Mouse (Mus musculus) cerebellum, adult 9-11 months (tissue): Measurements from ENCODE around the gene Klhl22.

ENCODE experiments used
- DNase-seq: peaks from one replicate; pipeline ENCODE4 v3.0.0; 2022

Klhl22 gene

DNA sequence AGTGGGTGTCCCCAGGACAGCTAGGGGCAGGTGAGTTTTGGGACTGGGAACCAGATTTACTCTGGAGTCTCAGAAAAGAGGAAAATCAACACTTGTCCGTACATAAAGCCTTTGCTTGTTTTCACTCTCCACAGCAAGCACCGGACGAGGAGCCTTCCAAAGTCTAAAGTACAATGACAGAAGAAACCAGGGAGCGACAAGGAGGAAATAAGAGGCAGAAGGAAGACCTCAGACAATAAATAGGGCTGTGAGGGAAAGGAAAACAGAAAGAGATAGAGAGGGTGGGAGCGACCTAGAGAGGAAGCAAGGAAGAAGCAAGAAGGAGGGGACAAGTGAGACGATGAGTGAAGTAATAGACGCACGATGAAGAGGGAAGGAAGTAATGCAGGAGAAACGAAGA, 516 bp upstream of the Klhl22 start:
- no peak for DNase-seq

DNA sequence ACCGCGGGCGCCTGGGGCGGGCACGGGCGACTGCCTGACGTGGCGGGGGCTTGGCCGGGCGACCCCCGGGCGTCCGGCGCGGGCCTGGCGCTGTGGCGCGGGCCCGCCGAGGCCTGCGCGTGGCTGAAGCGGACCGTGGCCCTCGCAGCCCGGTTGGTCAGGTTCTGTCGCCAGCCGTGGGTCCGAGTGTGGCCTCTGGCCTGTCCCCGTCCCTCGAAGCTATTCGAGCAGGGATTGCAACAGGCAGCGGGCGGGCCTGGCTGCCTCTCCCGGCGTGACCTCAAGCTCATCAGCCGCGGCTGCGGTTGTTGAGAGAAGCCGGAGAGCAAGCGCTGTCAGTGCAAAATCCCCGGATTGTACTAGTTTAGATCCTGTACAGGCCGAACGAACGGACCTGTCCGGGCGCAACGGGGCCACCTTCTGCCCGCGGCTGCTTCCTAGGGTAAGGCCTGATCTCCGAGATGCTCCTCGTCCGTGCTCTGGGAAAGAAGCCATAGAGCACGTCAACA, 449 bp downstream of the Klhl22 start:
- peak; percentile 72 for DNase-seq

DNA sequence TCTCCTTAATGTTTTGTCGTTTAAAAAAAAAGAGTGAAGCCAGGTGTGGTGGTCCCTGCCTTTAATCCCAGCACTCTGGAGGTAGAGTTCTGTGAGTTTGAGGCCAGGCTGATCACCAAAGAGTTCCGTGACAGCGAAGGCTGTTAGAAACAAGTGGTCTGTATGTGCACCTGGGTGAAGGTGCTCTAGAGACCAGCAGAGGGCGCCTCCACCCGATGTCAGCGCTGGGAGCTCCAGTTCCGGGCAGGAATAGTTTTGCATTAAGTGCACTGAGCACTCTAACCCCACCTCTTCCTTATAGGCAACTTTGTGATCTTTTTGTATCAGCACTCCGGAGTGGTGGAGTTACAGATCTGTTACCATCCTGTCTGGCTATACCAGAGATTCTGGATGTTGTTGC, 1.2 kb downstream of the Klhl22 start:
- DNase-seq: peak; percentile 48

DNA sequence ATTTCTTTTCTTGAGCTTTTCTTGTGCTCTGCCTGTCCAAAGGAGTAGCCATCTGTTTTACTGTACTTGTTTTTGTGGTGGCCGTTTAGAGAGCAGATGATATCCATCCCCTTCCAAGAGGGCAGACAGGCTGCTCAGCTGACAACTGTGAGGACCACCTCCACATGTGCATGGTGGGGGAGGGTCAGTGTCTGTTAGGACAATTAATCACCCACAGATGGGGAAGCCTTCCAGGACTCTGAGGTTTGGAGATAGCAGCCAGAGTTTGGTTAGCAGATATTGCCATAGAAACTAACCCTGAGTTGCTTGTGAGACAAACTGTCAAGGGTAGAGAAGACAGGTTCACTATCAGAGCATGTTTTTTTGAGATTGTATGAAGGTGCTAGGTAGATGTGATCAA, 1.7 kb downstream of the Klhl22 start:
- peak; percentile 23 for DNase-seq

GRCm38 (mm10) chr16:17764108-17764511, 4.7 kb downstream of the Klhl22 start:
- DNase-seq: no peak

DNA sequence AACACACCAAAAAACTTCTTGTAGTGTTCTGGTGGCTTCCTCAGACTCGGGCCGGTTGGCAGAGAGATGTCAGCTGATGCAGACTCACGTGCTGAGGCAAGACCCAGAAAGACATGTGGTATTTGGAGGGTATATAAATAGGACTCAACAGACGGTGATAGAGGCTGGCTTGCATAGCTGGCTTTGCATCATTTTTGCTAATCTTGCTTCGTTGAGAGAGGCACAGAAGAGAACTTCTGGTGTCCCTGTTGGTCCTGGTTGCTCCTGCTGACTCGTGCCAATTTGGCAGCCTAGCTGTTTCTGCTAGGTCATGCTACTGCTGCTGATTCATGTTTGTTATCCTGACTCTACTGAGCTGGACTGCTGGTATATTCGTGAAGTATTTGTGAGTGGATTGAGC, 9.4 kb downstream of the Klhl22 start:
- DNase-seq: peak; percentile 83

- no peak for DNase-seq
Measured at GRCm38 (mm10) chr16:17771117-17771865, 11.9 kb downstream of the Klhl22 start.

GRCm38 (mm10) chr16:17776828-17777227, 17.4 kb downstream of the Klhl22 start:
- DNase-seq: no peak

DNA sequence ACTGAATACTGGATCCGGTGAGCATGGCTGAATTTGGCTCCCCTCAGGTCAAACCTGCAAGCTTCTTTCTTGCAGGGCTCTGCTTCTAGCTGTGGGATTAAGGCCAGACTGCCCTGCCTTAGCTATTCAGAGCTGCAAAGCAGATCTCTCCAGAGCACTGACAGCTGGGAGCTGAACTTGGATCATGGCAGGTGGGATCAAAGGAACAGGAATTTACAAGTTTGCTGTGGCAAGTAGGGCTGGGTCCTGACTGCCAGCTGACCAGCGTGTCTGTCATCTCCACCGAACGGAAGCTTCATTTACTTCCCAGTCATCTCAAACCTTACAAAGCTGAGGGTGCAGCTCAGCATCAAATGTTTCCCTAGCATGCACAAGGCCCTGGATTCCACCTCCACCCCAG, 18.8 kb downstream of the Klhl22 start:
- no peak for DNase-seq

- no peak for DNase-seq
Measured at GRCm38 (mm10) chr16:17779692-17780091, 20.3 kb downstream of the Klhl22 start.

DNA sequence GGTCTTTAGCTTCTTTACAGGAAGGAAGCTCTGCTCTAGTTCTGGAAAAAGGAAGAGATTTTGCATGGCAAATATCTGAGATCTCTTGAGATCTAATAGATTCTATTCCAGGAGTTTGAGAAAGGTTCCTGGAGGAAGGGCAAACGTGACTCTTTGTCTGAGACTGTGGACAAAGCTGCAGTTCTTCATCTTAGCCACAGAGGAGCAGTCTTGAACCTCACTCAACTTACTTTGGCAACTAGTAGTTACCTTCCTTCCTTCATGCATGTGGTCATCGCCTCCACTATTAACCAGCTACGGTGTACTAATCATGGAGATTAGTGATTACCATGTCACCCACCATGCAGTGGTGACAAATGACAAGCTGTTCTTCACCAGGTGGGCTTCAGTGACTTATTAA, 25.9 kb downstream of the Klhl22 start:
- DNase-seq: no peak

DNA sequence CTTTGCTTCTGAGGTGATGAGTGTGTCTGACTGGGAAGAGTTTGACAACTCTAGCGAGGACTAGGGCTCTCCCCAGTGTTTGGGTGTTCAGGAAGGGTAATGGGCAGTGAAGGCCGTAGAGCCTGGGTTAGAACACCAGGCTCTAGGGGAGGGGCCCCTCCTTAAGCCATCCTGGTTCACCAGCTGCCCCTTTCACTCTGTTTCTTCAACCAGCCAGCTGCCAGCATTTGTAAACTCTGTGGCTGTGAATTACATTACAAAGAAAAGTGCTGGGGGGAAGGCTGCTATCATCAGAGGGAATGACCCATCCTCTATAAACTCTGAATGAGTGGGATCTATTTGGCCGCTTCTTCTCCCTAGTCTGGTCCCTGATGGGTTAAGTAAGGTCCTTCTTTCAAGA, 33.3 kb downstream of the Klhl22 start:
- no peak for DNase-seq

DNA sequence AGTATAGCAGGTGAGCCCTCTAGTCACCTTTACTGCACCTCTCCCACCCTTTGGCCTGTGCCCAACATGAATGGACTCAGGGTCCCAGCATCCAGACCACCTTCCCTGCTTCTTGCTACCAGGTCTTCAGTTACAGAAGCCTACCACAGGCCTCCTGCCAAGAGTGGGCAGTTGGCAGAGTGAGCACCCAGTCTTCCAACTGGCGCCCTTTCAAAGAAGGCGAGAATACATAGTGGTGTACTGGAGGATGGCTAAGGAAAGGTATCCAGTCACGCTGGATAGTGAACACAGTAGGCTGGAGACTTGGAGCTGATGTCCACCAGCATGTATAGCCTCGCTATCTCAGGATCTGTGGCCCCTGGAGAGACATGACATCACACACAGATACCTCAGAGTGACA, 34.6 kb downstream of the Klhl22 start:
- DNase-seq: no peak

GRCm38 (mm10) chr16:17795643-17796042, 36.2 kb downstream of the Klhl22 start:
- no peak for DNase-seq

DNA sequence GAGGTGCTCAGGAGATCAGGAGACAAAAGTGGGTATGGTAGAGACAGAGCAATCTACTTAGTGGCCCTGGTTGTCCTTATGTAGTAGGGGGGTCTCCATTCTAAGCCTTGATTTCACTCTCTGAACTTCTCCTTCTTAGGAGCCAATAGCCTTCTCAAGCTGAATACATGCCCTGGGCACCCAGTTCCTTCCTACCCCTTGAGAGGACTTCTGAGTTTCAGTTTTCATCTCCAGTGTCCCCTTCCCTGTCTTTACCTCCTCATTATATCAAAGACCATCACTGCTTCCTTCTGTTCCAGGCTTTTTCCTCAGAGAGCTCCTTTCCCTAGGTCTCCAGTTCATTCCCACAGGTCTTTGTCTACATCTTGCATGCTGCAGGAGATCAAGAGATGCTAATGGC, 37.1 kb downstream of the Klhl22 start:
- no peak for DNase-seq

DNA sequence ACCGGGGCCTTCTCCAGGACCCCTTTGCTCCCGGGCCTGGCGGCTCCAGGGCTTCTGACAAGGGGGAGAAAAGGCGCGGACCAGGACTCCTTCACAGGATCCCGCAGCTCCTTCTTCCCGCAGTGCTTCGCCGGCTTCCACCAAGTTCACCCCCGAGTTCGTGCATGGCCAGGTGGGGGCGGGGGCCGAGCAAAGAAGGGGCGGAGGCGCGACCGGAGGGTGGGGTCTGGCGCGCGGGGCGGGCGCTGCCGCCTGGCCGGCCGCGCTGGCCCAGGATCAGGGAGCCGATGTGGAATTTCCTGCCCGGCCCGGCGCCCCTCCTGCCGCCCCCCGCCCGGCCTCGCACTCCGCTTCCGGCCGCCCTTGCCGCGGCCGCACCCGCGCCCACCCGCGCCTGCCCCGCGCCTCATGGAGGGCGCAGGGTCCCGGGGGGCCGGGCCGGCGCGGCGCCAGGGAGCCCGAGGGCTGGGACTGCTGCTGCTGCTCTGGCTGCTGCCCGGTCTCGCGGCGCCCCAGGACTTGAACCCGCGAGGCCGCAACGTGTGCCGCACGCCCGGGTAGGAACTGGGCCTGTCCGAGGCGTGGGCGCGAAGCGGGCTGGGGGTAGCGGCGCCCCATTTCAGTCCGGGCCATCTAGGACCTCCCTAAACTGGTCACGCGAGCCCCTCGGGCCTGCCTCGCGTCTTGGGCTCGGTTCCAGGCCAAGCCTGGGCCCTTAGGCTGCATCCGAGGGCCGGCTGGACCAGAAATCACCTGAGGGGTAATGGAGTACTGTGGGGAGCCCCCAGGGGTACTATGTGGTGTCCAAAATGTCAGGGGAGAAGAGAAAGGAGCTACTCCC, 37.8 kb downstream of the Klhl22 start, which contains the start of gene Scarf2:
Gene Scarf2, plus strand, starts transcription at position 312 of the 841 bp plus-strand sequence.
- DNase-seq: no peak

DNA sequence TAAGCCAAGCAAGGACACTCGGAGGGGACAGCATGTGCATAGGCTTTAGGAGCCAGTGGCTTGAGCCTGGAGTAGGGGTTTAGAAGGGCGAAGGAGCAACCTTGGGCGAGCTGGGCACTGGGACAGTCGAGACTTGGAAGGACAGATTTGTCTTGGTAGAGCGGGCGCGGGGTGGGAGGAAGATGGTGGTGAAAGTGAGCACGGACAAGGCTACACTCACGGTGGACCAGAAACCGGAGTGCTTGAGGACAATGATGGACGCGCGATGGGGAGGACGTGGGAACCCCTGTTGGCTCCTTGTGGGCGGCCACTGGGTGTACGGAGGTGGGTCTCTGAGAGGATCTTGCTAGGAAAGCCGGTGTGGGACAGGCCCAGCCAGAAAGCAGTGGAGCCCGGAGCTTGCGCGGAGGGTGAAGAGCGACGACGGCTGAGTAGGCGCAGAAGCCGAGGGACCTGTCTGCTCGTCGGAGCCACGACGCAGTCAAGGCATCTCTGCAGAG, 38.4 kb downstream of the Klhl22 start:
- no peak for DNase-seq

GRCm38 (mm10) chr16:17798321-17799180, 39.1 kb downstream of the Klhl22 start:
- no peak for DNase-seq

DNA sequence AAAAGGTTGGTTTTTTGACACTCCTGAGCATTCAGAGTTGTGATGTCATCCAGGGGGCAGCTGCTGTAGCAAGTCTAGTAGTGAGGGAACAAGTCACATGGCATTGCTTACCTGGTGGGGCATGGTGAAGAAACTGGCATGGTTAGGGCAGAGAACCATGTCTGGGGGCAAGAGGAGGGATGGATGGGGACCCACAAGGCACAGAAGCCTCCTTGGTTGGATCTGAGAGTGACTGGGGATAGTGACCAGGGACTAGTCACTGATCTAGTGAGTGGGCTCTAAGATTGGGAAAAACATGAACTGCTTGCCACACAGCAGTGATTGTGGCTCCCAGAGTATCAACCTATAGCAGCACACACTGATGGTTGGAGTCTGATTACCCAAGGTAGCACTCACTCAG, 40.2 kb downstream of the Klhl22 start:
- DNase-seq: no peak

DNA sequence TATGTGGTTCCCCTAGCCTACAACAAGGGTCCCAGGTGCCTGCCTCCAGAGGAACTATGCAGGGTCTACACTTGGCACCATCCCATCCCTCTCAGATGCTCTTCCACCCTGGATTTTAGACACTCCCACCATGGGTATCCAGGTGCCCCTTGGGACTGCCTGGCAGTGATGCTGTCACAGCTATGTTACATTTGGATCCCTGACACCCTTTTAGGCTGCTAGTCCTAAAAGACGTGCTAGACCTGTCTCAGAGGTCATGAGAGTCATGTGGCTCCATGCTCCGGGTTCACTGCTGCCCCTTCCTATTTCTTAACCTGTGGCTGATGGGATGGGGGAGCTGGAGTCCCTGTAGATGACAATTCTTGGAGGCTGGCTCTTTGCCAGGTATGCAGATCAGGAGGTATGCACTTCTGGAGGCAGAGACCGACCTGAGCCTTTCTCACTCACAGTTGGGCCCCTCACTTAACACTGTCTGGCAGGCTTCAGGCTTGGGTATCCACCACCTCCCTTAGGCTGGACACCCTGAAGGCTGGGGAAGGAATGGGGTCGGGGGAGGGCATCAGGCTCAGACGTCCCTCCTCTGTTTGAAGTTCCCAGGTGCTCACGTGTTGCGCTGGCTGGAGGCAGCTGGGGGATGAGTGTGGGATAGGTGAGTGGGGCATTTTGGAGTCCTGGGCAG, 42.5 kb downstream of the Klhl22 start:
- no peak for DNase-seq

DNA sequence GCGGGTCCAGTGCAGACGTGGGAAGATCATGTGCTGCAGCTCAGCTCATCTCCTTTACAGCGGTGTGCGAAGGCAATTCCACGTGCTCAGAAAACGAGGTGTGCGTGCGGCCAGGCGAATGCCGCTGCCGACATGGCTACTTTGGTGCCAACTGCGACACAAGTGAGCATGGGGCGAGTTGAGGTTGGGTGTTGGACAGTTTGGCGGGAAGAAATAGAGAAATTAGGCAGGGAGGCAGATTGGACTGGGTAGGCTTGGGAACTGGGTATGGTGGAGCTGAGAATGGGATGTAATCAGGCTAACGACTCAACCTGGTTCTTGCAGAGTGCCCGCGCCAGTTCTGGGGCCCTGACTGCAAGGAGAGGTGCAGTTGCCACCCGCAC, 43.0 kb downstream of the Klhl22 start:
- DNase-seq: no peak
